Mouse (Mus musculus): ENCODE results near the gene Mbd3. TPM values are rescaled to one million over a fixed set of nuclear protein-coding genes. Genes with fewer than 3 reads are reported as not detected.
A peak's percentile ranks its signal among the peaks of the same experiment; 100 is the strongest.

Gene Mbd3
- polyA plus RNA-seq, 1 experiment from 2014 or later, result 204 TPM

DNA sequence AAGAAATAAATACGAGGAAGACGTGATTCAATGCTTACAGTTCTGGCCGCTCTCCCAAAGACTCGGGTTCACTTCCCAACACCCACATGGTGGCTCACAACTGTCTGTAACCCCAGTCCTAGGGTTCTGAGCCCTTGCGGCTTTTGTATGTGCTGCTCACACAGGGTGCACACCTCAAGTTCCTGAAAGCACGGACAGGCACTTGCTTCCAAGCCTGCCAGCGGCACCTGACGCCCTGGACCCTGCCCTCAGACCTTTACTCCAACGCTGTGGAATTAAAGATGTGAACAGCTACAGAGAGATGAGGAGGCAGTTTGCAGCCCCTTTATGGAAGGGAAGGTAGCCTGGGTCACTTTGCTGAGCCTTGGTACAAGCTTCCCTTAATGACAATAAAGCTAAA lies 8.7 kb downstream of the Mbd3 start:
- peaks cover 9% of the 10 kb centered on the region for H3K4me1 ChIP-seq (replicated peaks; ENCODE audit: control insufficient read depth, insufficient read depth, low read length)
- no peak for ATAC-seq (ENCODE audit: low read depth)
- no peak overlapping the region for H3K4me3 ChIP-seq (ENCODE audit: low read length)
- H3K27me3 ChIP-seq (ENCODE audit: control insufficient read depth, insufficient read depth, low read depth, low read length), result no peaks in the 10 kb centered on the region
- H3K4me2 ChIP-seq (ENCODE audit: low read depth, low read length), result no peak overlapping the region
- H3K9me3 ChIP-seq (ENCODE audit: control insufficient read depth, low read length), result no peaks in the 10 kb centered on the region
- 75% methylated on average over 9 of the region's 9 CpGs for WGBS
- no peak overlapping the region for H3K27ac ChIP-seq (ENCODE audit: low read length)
- no peak overlapping the region for H3K9ac ChIP-seq (ENCODE audit: low read length)
- peaks cover 47% of the 10 kb centered on the region for H3K36me3 ChIP-seq (ENCODE audit: control insufficient read depth, insufficient read depth, low read length)

DNA sequence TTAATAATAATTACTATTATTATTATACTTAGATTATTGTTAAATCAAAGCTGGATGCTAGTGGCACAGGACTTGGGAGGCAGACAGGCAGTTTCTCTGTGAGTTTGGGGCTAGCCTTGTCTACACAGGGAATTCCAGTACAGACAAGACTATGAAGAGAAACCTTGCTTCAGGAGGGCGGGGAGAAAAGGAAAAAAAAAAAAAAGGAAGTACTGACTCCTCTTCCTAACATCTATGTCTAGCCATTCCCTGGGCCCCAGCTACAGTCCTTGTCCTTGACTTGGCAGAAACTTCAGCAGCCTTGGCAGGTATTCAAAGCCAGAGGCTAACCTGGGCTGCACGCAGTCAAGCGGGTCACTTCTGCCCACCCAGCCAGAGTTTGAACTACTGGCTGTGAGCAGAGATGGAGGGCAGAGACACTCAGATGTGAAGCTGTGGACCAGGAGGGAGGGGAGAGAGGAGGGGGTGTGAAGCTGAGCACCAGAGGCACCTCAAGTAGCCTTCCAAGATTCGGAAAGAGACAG lies 10.1 kb downstream of the Mbd3 start:
- H3K27ac ChIP-seq (ENCODE audit: low read length), result no peak overlapping the region
- no peaks in the 10 kb centered on the region for H3K27me3 ChIP-seq (ENCODE audit: control insufficient read depth, insufficient read depth, low read depth, low read length)
- H3K4me1 ChIP-seq (replicated peaks; ENCODE audit: control insufficient read depth, insufficient read depth, low read length), result peaks cover 22% of the 10 kb centered on the region
- no peak overlapping the region for H3K4me2 ChIP-seq (ENCODE audit: low read depth, low read length)
- ATAC-seq (ENCODE audit: low read depth), result no peak
- peaks cover 35% of the 10 kb centered on the region for H3K36me3 ChIP-seq (ENCODE audit: control insufficient read depth, insufficient read depth, low read length)
- H3K9ac ChIP-seq (ENCODE audit: low read length), result no peak overlapping the region
- no peaks in the 10 kb centered on the region for H3K9me3 ChIP-seq (ENCODE audit: control insufficient read depth, low read length)
- H3K4me3 ChIP-seq (ENCODE audit: low read length), result no peak overlapping the region
- whole genome bisulfite sequencing, result 64% methylated on average over 4 of the region's 4 CpGs

DNA sequence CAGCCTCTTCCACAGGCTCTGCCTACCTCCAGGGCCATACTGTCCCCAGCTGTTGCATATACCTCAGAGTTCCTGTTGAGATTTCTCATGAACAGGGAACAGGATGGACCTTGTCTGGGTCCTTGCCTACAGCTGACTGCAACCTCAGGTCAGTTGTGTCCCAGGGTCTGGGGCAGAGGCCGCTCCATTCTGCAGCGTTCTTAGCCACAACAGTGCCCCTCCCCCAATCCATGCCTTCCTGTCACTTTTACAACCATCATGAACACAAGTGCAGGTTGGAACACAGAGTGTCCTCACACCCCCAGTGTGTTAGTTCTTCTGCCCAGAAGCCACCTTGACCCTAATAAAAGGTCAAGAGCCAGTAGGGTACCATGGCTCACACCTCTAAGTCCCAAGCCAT lies 10.6 kb downstream of the Mbd3 start:
- H3K27ac ChIP-seq (ENCODE audit: low read length), result no peak overlapping the region

DNA sequence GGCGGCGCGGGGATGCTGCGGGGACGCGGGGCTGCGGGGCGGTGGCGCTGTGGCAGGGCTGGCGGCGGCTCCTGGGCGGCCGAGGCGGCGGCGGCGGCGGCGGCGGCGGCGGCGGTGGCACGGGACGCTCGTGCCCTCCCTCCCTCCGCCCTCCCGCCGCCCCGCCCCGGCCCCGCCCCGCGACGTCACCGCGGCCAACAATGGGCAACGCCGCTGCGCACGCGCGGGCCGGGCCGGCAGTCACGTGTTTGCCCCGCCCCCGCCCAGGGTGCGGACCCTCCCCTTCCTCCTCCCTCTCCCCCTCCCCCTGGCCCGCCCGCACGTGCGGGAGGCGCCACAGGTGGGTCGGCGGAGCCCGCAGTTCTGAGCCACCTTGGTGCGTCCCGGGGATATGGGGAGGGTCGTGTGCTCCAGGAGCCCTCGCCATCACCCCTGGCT lies 11.8 kb downstream of the Mbd3 start, which contains the start of gene Mex3d:
Mex3d (minus strand) TSS at position 138 of the 438 bp plus-strand sequence.
- H3K4me2 ChIP-seq (ENCODE audit: low read depth, low read length), result peak within 1 kb of the TSS; percentile 97

More for the DNA sequence above, 10.6 kb downstream of the Mbd3 start:
- Histone ChIP-seq H3K36me3 (ENCODE audit: control insufficient read depth, insufficient read depth, low read length) (peaks cover 30% of the 10 kb centered on the region), H3K27me3 (ENCODE audit: control insufficient read depth, insufficient read depth, low read depth, low read length) (no peaks in the 10 kb centered on the region), H3K4me1 (replicated peaks; ENCODE audit: control insufficient read depth, insufficient read depth, low read length) (peaks cover 27% of the 10 kb centered on the region), H3K4me2 (ENCODE audit: low read depth, low read length) (0 out of 2 replicates have a peak overlapping the region, but pooled peaks have one; percentile 97), H3K9ac (ENCODE audit: low read length) (peak overlapping the region; percentile 79; the same call in 1 of the 2 replicates), H3K4me3 (ENCODE audit: low read length) (no peak overlapping the region), H3K9me3 (ENCODE audit: control insufficient read depth, low read length) (no peaks in the 10 kb centered on the region)
- ATAC-seq (ENCODE audit: low read depth), result no peak
- WGBS, result 16% methylated on average over 2 of the region's 2 CpGs

DNA sequence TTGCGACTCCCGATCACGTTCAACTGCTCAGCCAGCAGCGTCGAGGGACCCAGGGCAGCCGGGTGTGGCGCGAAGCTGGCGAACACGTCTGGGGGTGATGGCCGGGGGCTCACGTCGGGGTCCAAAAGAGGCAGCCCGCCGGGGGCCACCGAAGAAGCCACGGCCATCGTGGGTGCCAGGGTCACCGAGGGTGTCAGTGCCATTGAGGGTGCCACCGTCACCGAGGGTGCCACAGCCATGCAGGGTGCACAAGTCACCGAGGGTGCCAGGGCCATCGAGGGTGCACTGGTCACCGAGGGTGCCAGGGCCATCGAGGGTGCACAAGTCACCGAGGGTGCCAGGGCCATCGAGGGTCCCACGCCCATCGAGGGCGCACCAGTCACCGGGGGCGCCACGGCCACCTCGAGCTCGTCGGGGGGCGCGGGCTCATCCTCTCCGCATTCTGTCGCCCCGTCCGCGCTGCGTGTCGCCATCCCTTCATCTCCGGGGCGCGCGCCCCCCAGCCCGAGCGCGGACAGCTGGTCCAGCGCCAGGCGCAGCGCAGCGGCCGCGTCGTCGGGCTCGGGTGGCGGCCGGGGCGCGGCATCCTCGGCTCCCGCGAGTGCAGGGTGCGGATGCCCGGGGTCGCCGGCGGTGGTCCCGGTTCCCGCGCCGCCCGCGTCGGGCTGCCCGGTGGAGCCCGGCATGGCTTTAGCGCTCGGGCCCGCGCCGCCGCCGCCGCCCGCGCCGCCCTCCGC lies 12.4 kb downstream of the Mbd3 start:
- ATAC-seq (ENCODE audit: low read depth), result peak; percentile 18
- Histone ChIP-seq H3K4me2 (ENCODE audit: low read depth, low read length) (peak overlapping the region; percentile 85), H3K27me3 (ENCODE audit: control insufficient read depth, insufficient read depth, low read depth, low read length) (no peaks in the 10 kb centered on the region), H3K36me3 (ENCODE audit: control insufficient read depth, insufficient read depth, low read length) (peaks cover 18% of the 10 kb centered on the region), H3K4me3 (ENCODE audit: low read length) (peak overlapping the region; percentile 84), H3K4me1 (replicated peaks; ENCODE audit: control insufficient read depth, insufficient read depth, low read length) (peaks cover 29% of the 10 kb centered on the region), H3K27ac (ENCODE audit: low read length) (peak overlapping the region; percentile 92), H3K9ac (ENCODE audit: low read length) (peak overlapping the region; percentile 87), H3K9me3 (ENCODE audit: control insufficient read depth, low read length) (no peaks in the 10 kb centered on the region)
- WGBS, result under 1% methylated on average over 53 of the region's 94 CpGs

More for the DNA sequence above, 11.8 kb downstream of the Mbd3 start, which contains the start of gene Mex3d:
- H3K4me1 ChIP-seq (replicated peaks; ENCODE audit: control insufficient read depth, insufficient read depth, low read length), result peaks cover 29% of the 10 kb centered on the region
- H3K9ac ChIP-seq (ENCODE audit: low read length), result peak within 1 kb of the TSS; percentile 87
- H3K36me3 ChIP-seq (ENCODE audit: control insufficient read depth, insufficient read depth, low read length), result peaks cover 18% of the 10 kb centered on the region
- peak within 1 kb of the TSS; percentile 84 for H3K4me3 ChIP-seq (ENCODE audit: low read length)
- peak; percentile 75 for ATAC-seq (ENCODE audit: low read depth)
- peak within 1 kb of the TSS; percentile 92 for H3K27ac ChIP-seq (ENCODE audit: low read length)
- WGBS, result 0% methylated on average over 5 of the region's 61 CpGs
- no peaks in the 10 kb centered on the region for H3K9me3 ChIP-seq (ENCODE audit: control insufficient read depth, low read length)
- no peaks in the 10 kb centered on the region for H3K27me3 ChIP-seq (ENCODE audit: control insufficient read depth, insufficient read depth, low read depth, low read length)

DNA sequence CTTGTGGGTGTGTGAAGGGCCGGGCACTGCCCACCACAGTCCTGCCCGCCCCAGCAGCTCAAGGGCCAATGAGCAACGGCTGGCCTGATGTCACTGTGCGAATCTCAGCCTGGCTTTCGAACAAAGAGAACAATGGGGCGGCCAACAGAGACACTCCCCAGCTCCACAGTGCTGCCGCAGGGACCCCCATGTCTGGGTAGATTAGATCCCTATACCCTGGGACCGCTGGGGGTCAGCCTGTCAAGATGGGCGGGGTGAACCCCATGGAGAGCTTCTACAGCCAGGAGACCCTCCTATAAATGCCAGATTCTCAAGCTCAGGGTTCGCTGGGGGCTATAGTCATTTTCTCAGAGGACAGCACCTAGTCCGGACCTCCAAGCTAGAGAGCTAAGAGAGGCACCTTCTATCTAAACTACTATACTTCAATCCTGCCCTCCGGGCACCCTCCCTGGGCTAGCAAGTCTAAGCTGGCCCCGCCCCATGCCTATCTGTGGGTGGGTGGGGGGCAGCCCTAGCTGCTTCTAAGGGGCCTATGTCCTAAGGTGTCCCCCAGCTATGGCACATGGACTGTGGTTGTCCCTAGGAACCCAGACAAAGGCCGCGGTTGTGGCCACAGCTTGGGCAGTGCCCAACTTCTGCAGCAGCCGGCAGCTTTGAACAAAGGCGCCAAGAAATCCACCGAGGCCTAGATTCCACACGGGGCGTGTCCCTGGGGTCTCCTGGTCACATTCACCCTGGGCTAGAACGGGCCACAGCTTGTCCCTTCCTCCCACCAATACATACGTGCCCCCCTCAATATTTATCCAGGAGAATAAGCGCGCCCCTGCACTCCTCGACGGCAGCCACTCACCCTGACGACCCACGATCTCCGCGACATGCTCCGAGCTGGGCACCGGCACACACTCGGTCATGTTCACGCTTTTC lies 13.3 kb downstream of the Mbd3 start:
- Histone ChIP-seq H3K27me3 (ENCODE audit: control insufficient read depth, insufficient read depth, low read depth, low read length) (no peaks in the 10 kb centered on the region), H3K4me2 (ENCODE audit: low read depth, low read length) (peak overlapping the region; percentile 85), H3K36me3 (ENCODE audit: control insufficient read depth, insufficient read depth, low read length) (peaks cover 19% of the 10 kb centered on the region), H3K27ac (ENCODE audit: low read length) (peak overlapping the region; percentile 92), H3K9ac (ENCODE audit: low read length) (peak overlapping the region; percentile 87), H3K4me1 (replicated peaks; ENCODE audit: control insufficient read depth, insufficient read depth, low read length) (peaks cover 29% of the 10 kb centered on the region), H3K9me3 (ENCODE audit: control insufficient read depth, low read length) (no peaks in the 10 kb centered on the region), H3K4me3 (ENCODE audit: low read length) (peak overlapping the region; percentile 84)
- peak; percentile 55 for ATAC-seq (ENCODE audit: low read depth)
- under 1% methylated on average over 34 of the region's 34 CpGs for WGBS

DNA sequence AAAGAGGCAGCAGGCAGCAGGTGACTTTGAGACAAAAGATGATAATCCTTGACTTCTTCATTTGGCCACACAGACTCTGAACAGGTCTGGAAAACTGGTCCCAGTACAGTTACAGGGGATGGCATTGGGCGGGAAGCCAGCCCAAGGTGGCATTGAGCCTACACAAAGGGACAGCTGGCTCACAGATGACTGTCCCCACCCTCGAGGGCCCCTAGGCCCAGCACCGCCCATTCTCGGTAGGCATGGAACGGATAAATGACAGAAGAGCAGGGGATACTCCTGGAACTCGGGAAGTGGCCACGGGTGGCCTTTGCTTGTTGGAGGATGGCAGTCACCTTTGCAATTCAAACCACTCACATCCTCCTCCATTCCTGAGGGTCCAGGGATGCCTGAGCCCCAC lies 14.0 kb downstream of the Mbd3 start:
- no peaks in the 10 kb centered on the region for H3K9me3 ChIP-seq (ENCODE audit: control insufficient read depth, low read length)
- peak overlapping the region; percentile 92; the same call in 1 of the 2 replicates for H3K27ac ChIP-seq (ENCODE audit: low read length)
- H3K4me3 ChIP-seq (ENCODE audit: low read length), result peak overlapping the region; percentile 84
- peaks cover 19% of the 10 kb centered on the region for H3K36me3 ChIP-seq (ENCODE audit: control insufficient read depth, insufficient read depth, low read length)
- no peaks in the 10 kb centered on the region for H3K27me3 ChIP-seq (ENCODE audit: control insufficient read depth, insufficient read depth, low read depth, low read length)
- ATAC-seq (ENCODE audit: low read depth), result no peak
- peaks cover 29% of the 10 kb centered on the region for H3K4me1 ChIP-seq (replicated peaks; ENCODE audit: control insufficient read depth, insufficient read depth, low read length)
- WGBS, result 22% methylated on average over 7 of the region's 7 CpGs
- H3K4me2 ChIP-seq (ENCODE audit: low read depth, low read length), result peak overlapping the region; percentile 85
- peak overlapping the region; percentile 87 for H3K9ac ChIP-seq (ENCODE audit: low read length)

DNA sequence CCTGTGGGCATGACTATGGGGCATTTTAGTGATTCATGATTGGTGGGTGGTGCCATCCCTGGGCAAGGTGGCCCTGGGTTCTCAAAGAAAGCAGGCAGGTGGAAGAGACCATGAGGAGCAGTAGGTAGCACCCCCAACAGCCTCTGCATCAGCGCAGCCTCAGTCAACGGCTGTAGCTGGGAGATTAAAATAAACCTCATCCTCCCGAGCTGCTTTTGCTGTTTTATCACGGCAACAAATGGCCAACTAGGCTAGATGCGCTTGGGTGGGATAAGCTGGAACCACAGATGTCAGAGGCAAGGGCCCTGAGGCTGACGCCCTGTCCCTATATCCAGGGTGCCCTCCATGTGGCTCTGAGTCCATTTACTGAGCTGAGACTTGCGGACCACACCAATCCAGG lies 14.6 kb downstream of the Mbd3 start:
- no peaks in the 10 kb centered on the region for H3K9me3 ChIP-seq (ENCODE audit: control insufficient read depth, low read length)
- H3K36me3 ChIP-seq (ENCODE audit: control insufficient read depth, insufficient read depth, low read length), result peaks cover 19% of the 10 kb centered on the region
- peak overlapping the region; percentile 87; the same call in 1 of the 2 replicates for H3K9ac ChIP-seq (ENCODE audit: low read length)
- no peak for ATAC-seq (ENCODE audit: low read depth)
- peak overlapping the region; percentile 84 for H3K4me3 ChIP-seq (ENCODE audit: low read length)
- no peak overlapping the region for H3K27ac ChIP-seq (ENCODE audit: low read length)
- WGBS, result 68% methylated on average over 7 of the region's 7 CpGs
- peaks cover 29% of the 10 kb centered on the region for H3K4me1 ChIP-seq (replicated peaks; ENCODE audit: control insufficient read depth, insufficient read depth, low read length)
- peak overlapping the region; percentile 85 for H3K4me2 ChIP-seq (ENCODE audit: low read depth, low read length)
- no peaks in the 10 kb centered on the region for H3K27me3 ChIP-seq (ENCODE audit: control insufficient read depth, insufficient read depth, low read depth, low read length)

Measured in lung, embryonic 16.5 days (tissue).